Mouse (Mus musculus): ENCODE measurements at regions not wholly inside any gene's neighbourhood (a gene's known extent, or its start where the extent isn't known, plus 50 kb on each side); places are given as distances from the start of the nearest gene placed in this dataset.
"Not testable (repeated sequence)": the region's sequence is repeated elsewhere in the genome, so short reads cannot be mapped to it uniquely, and the experiment has no call there.

DNA sequence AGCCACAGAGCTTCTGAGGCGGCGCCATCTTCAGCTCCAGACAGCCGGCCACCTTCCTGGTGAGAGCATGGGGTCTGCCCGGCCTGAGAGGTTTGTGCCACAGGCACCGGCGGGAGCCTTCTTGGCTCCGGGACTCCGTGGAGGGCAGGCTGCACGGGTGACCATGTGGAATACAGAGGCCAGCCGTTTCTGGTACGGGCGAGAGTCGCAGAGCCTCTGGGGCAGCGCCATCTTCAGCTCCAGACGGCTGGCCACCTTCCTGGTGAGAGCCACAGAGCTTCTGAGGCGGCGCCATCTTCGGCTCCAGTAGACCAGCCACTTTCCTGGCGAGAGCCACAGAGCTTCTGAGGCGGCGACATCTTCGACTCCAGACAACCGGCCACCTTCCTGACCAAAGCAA lies 456.2 kb upstream of the Brinp1 start:
- TF ChIP-seq CTCF, EP300 (IDR thresholded peaks at IDR 0.05): not testable (repeated sequence)

Measured in lung, postnatal 0 days (tissue).